Mouse (Mus musculus) cortical plate, adult 2 months (tissue): Measurements from ENCODE around the gene Tceal3.
"Not testable (repeated sequence)": the region's sequence is repeated elsewhere in the genome, so short reads cannot be mapped to it uniquely, and the experiment has no call there.

Experiments
- CTCF ChIP-seq: fragments of 200-500 bp; IDR thresholded peaks from 2 replicates; pipeline ENCODE4 v1.5.1; 2011; ENCODE audit warnings: mild to moderate bottlenecking, control low read depth, low read length; ENCODE audit not compliant: insufficient read depth; ENCODE audit errors: extremely low read depth
- POLR2A ChIP-seq: fragments of 200-500 bp; IDR thresholded peaks from 2 replicates; pipeline ENCODE4 v1.6.1; 2011; ENCODE audit warnings: mild to moderate bottlenecking, low read length, control low read depth; ENCODE audit not compliant: insufficient read depth; ENCODE audit errors: extremely low read depth

DNA sequence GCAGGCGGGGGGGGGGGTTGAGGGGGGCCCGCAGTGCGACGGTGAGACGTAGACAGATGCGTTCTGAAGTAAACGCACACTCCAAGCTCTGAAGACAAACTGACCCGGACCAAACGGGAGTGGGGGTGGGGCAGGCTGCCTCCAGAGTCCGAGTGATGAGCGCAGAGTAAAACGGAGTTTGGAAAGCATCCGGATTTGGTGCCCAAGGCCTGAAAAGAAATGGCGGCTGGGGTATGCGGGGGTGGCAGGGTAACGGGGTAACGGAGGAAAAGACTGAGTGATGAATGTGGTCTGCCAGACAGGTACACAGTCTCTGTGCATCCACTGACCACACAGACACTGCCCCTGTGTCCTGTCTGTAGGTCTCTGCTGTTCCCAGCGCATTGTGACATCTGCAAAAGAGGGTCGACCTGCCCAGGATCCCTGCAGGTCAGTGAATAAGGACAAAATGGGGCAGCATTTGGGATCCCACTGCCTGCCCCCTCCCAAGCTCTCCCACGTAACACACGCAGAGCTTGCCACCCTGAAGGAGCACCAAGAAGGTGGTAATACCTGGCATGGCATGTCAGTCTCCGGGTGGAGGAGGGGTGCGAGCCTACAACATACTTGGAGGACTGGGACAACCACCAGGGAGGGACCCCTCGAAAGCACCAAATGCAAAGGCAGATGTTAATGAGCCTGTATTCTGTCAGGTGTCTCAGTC is 76.3 kb downstream of the Tceal3 start:
- not testable (repeated sequence) for TF ChIP-seq POLR2A, CTCF
